Mouse (Mus musculus): ENCODE measurements around the gene D930007J09Rik.

DNA sequence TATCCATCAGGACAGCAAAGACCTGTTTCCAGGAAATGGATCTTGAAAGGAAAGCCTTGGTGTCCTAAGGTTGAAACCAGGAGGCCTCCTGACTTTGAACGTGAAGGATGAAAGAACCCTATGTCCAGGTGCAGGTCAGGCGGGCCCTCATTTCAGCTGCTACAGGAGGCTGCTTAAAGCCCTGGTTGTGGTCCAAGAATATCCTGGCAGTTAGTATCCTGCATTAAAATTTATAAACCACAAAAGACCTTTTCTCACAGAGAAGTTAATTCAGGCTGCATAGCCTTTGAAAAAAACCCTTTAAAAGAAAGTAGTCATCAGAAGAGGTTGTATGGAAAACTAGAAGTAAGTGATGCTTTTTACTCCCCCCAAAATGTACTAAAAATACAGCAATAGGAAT lies 41.9 kb downstream of the D930007J09Rik start:
- no peak for TF ChIP-seq CTCF (IDR thresholded peaks at IDR 0.05; ENCODE audit: borderline replicate concordance, insufficient read depth, low read depth, low read length)
- no peak for TF ChIP-seq POLR2A (IDR thresholded peaks at IDR 0.05; ENCODE audit: borderline replicate concordance, insufficient read depth, low read length)

All from cerebellum, adult 2 months (tissue).